Mouse (Mus musculus): ENCODE results near the gene Plcb3. TPM values are rescaled to one million over a fixed set of nuclear protein-coding genes. Genes with fewer than 3 reads are reported as not detected.

The Plcb3 gene
- polyA plus RNA-seq, 3 experiments from 2014 or later: 2.8 to 4.3 (median 3.6) TPM

GRCm38 (mm10) chr19:6990712-6991111, 14.4 kb upstream of the Plcb3 start:
- no peak for ATAC-seq

- no peak for ATAC-seq
Measured at GRCm38 (mm10) chr19:6989251-6989650, 13.0 kb upstream of the Plcb3 start.

GRCm38 (mm10) chr19:6987904-6988285, 11.6 kb upstream of the Plcb3 start:
- no peak for ATAC-seq

GRCm38 (mm10) chr19:6987061-6987903, 11.0 kb upstream of the Plcb3 start, which contains the start of gene Vegfb:
Gene Vegfb (minus strand): TSS chr19:6987651.
- ATAC-seq: peak; percentile 56

GRCm38 (mm10) chr19:6985951-6986708, 9.9 kb upstream of the Plcb3 start:
- ATAC-seq: no peak

DNA sequence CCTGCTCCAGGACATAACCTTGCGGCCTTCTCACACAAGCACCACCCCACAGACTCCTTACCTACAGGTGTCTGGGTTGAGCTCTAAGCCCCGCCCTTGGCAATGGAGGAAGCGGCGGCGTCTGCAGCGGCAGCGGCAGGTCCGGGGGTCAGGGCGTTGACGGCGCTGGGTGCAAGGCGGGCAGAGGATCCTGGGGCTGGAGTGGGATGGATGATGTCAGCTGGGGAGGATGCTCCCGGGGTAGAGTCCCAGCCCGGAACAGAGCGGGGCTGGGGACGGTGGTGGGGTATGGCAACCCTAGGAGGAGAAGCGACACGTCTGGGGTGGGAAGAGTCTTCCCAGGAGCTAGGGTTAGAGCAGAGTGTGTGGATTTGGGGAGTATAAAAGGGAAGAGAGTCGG, 9.0 kb upstream of the Plcb3 start:
- no peak for ATAC-seq

DNA sequence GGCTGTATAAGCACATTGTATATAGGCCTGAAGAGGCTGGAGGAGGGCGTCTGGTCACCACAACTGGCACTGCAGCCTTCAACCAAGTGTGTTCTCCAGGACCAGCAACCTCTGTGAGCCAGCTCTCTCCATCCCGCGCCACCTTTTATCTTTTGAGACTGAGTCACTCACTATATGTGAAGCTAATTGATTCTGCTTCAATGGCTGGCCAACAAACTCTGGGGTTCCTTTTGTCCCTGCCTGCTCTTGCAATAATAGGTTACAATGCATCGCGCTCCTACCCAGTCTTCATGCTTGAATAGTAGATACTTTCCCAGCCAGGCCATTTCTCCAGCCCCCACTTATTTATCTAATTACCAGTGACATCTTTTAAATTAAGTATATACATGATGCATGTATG, 7.4 kb upstream of the Plcb3 start:
- ATAC-seq: no peak

- no peak for ATAC-seq
Measured at GRCm38 (mm10) chr19:6981465-6981864, 5.2 kb upstream of the Plcb3 start.

DNA sequence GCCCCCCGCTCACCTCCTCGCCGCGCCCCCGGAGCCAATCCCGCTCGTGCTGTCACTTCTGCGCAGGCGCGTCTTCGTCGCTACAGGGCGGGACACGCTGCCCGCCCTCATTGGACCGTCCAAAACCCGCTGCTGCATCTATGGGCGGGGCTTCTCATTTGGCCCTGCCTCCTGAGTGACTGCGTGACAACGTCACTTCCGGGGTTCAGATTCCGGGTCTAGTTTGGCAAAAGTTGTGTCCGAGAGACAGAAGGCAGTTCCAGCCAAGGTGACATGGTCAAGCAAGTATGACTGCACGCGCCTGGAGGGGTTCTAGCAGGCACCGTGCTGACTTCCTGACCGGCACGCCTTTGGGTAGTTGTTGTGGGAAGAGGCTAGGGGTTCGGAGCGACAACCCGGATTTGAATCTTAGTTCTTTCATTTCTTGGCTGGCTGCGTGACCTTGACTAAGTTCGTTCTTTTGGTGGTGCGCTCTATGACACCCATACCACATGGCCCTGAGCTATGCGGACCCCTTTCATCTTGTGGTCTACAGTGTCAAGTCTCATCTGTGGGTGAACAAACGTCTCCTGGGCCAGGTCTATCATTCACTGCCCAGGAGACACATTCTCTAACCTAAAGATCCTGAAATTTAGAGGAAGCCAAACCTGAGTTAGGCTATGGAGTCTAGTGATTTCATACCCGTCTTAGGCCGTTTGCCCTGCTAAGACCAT, 4.3 kb upstream of the Plcb3 start, which contains the start of gene Fkbp2:
Gene Fkbp2, minus strand, starts transcription at position 121 of the 713 bp plus-strand sequence.
- peak; percentile 64 for ATAC-seq

GRCm38 (mm10) chr19:6979486-6980380, 3.5 kb upstream of the Plcb3 start:
- peak; percentile 90 for ATAC-seq

DNA sequence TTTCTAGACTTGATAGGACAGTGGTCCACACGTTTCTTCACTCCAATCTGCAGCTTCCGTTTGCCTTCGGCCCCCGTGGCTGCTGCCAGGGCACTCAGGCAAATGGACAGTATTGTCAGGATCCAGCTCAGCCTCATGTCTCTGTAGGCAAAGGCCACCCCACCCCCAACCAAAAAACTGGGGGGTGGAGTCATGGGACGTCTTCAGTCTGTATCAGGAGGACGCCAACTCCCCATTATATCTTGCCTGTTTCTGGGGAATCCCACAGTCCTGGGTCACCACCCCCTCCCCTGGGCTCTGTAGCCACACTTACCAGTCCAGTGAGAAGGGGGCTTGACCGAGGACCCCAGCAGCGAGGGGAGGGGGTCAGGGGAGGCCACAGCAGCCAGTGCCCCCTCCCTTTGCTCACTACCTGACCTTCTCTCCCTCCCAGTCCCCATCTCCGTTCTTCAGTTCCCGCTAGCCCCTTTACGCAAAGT, 2.8 kb upstream of the Plcb3 start:
- no peak for ATAC-seq

DNA sequence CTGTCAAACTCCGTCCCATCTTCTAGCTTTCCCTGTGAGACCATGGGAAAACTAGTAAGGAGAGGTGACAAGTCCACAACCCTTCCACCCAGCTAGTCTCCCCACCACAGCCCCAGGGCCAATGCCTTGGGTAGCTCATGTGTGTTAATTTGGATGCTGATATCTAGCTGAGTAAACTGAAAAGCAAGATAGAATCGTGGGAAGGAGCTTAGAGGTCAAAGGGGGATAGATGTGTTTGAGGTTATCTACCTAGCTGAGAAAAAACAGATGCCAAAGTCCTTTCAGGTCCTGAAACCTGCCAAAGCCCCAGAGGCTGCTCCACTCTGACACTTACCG, 2.3 kb upstream of the Plcb3 start:
- no peak for ATAC-seq

DNA sequence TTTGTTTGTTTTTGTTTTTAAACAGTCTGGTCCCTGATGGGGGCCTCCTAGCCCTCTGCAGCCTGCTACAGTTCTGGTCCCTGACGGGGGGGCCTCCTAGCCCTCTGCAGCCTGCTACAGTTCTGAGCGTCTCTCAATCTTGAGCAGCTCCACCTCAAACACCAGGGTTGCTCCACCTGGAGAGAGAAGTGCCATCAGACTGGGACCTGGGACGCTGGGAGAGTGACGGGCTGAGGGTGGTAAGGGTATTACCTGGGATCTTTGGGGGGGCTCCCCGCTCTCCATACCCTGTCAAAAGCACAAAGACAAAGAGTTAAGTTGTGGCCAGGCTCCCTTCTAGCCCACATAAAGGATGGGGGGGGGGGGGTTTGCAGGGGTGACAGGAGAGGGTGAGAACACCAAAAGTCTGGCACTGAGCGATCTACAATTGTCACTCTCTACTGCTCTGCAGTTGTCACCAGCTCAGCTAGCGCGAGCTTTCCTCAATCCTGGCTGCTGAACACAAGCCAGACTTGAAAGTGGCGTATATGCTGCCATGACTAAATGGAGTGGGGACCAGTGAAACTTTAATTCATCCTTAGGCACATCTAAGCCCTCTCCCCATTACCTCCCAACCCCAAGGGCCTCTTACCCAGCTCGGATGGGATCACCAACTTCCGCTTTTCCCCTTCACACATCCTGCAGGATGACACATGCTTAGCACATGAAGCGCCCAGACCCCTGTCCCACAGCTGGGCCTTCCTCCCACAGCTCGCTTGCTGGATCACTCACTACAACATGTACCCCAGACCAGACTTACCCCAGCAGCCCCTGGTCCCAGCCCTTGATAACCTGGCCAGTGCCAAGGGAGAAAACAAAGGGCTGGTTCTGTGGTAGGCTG, 1.7 kb upstream of the Plcb3 start:
- no peak for ATAC-seq

DNA sequence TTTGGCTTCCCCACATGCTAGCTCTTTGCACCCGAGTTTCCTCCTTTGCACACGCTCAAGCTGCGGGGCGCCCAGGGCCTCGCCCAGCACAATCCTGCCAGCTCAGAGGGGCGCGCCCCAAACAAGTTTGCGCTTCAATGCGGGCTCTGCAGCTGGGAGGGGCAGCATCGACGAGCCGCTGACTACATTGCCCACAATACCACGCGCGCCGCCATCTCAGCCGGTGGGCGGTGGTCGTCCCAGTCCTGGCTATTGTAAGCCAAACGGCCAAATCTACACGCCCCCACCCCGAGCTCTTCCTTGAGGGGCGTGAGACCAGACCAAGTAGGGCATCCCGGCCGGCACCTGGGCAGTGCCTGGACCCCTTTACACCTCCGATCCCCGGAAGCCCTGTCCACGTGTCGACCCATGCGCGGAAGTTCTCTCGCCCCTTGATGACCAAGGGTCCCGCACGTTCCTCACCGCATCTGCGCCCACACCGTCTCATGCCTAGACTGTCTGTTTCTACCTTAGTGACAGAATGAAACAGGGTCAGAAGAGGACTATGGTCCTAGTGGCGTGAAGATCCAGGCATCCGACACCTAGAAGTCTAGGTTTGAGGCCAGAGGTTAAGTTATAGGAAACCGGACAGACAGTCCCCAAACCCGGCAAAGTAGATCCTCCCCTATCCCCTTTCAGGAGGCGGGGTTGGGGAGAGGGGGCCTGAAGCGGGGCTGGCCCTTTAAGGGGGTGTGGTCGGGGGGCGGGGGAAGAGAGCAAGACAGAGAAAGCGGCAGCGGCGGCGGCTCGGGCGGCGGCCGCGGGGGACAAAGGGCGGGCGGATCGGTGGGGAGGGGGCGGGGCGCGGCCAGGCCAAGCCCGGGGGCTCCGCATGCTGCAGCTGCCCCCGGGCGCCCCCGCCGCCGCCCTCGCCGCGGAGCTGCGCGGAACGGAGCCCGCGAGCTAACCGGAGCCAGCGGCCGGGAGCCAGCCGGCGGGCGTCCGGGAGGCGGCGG, 1.8 kb downstream of the Plcb3 start, which contains the start of gene Ppp1r14b:
Gene Ppp1r14b, plus strand, starts transcription at position 758 of the 995 bp plus-strand sequence.
- peak; percentile 60 for ATAC-seq

DNA sequence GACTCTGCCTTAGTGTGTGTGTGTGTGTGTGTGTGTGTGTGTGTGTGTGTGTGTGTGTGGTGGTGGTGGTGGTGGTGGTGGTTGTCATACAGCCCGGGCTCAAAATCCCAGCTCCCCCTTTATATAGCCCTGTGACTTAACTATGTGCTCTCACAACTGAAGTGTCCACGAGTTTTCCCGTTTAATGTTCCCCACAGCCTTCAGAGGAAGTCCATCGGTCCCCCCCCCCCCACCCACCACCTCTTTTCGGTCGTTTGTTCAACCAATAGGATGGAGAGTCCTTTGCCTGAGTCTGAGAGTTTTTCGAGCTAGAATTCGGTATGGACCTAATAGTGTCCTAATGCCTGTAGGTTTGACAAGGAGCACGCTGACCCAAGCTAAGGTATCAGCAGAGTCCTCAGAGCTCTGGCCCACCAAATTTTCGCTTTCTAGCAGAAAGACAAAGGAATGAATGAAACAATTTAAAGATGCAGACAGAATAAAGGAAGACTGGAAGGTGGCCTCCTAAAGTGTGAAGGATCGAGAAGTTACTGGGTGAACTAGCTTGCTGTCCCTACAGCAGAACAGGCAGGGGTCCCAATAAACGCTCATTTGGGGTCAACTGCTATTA, 2.6 kb downstream of the Plcb3 start:
- no peak for ATAC-seq

GRCm38 (mm10) chr19:6972247-6972917, 3.9 kb downstream of the Plcb3 start:
- ATAC-seq: no peak

GRCm38 (mm10) chr19:6971644-6972043, 4.6 kb downstream of the Plcb3 start:
- ATAC-seq: no peak

DNA sequence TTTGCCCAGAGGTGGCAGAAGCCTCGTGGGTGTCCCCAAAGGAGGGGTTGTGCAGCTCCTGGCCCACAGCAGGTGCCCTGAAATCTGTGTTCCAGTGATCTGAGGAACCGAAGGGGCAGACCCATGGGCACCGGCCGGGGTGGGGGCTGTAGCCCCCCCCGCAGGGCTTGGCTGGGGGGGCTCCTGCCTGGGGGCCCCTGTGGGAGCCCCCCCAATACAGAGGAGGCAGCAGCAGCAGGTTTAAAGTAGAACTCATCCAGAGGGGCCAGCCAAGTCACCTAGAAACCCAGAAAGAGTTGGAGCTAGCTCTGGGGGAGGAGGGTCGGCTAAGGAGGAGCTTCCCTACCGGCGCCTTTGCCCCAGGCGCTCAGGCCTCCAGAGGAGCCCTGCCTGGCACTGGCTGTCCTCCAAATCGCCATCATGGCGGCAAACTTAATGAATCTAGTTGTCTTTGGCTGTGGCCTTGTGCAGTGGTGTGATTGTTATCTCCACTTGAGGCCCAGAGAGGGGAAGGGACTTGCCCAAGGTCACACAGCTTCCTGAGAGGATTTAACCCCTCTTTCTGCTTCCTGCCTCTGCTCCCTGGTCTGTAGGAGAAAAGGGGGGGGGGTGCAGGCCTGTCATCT, 5.7 kb downstream of the Plcb3 start:
- ATAC-seq: no peak

Data from inflammation-experienced regulatory T-cells, adult 6 months (primary cell).